Mouse (Mus musculus): ENCODE results near the gene Fbxw11. TPM values are rescaled to one million over a fixed set of nuclear protein-coding genes. Genes with fewer than 3 reads are reported as not detected.
"Not testable (repeated sequence)": the region's sequence is repeated elsewhere in the genome, so short reads cannot be mapped to it uniquely, and the experiment has no call there.

Fbxw11 gene
- polyA plus RNA-seq, 1 experiment from 2014 or later: 85.4 TPM

DNA sequence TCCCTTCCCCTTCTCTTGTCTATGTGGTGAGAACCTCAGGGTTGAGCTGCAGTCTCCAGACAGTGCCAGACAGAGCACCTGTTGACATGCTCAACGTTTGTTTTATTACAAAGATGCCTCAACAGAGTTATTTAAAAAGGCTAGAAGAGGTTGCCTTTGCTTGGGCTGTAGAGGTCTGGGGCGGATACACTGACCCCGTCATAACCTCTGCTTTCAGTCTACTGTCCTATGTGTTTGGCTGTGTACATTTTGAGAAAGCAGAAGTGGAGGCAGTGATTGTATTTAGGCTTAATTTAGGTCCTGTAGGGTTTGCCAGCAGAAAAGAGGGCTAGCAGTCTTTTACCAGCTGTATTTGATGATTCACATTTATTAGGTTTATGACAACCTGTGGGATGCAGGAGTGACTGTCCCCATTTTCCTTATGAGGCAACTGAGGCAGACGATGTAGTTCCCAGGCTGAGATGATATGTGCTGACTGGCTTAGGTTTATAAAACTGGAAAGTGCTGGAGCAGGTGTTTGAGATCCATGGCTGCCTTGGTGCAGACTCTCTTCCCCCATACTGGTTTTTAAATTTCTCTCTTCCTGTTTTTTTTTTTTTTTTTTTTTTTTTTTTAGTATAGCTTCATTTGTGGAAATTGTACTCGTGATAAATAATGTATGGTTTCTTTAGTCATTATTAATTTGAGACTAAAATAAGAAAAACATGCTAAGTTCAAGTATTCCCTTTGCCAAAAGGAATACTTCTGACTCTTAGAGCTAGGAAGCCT, 40.0 kb downstream of the Fbxw11 start:
- H3K4me1 ChIP-seq: peaks cover 44% of the 10 kb centered on the region
- H3K27me3 ChIP-seq: no peaks in the 10 kb centered on the region
- no peak overlapping the region for H3K4me2 ChIP-seq (replicated peaks)
- no peak overlapping the region for H3K9ac ChIP-seq
- WGBS: 85% methylated on average over 5 of the region's 5 CpGs
- no peak for ATAC-seq (ENCODE audit: low FRiP score, low read depth)
- no peak overlapping the region for H3K27ac ChIP-seq
- H3K9me3 ChIP-seq: no peaks in the 10 kb centered on the region
- H3K4me3 ChIP-seq: no peak overlapping the region
- H3K36me3 ChIP-seq: no peaks in the 10 kb centered on the region

- Histone ChIP-seq H3K9ac (no peak overlapping the region), H3K4me3 (no peak overlapping the region), H3K36me3 (no peaks in the 10 kb centered on the region), H3K27ac (no peak overlapping the region), H3K9me3 (no peaks in the 10 kb centered on the region), H3K4me2 (replicated peaks) (no peak overlapping the region), H3K4me1 (peaks cover 39% of the 10 kb centered on the region), H3K27me3 (no peaks in the 10 kb centered on the region)
- 67% methylated on average over 3 of the region's 3 CpGs for WGBS
- no peak for ATAC-seq (ENCODE audit: low FRiP score, low read depth)
Observed at GRCm38 (mm10) chr11:32684690-32685254, 42.2 kb downstream of the Fbxw11 start.

DNA sequence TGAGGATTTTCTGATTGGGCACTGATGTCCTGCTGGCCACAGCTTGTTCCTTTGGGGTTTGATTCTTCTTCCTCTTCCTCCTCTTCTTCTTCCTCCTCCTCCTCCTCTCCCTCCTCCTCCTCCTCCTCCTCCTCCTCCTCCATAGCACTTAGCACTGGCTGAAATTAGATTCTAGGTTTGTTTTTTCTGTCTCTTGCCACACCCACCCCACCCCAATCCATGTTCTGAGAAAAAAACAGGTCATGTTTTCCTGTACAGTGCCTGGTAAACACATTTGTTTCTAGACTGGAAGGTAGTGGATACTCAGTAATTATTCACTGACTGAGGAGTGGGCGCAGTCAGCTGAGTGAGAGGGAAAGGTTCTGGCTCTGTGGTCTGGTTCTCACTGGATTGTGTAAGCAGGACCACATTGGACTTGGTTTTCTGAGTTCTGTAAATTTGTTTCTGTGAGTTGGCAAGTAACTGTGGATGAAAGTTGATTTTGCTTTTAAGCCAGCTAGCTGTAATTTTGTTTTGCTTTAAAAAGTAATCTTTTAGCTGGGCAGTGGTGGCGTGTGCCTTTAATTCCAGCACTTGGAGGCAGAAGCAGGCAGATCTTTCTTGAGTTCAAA, 45.8 kb downstream of the Fbxw11 start:
- H3K4me3 ChIP-seq: no peak overlapping the region
- no peaks in the 10 kb centered on the region for H3K27me3 ChIP-seq
- H3K9me3 ChIP-seq: no peaks in the 10 kb centered on the region
- no peak overlapping the region for H3K4me2 ChIP-seq (replicated peaks)
- no peak overlapping the region for H3K9ac ChIP-seq
- ATAC-seq (ENCODE audit: low FRiP score, low read depth): no peak
- WGBS: 94% methylated on average over 2 of the region's 2 CpGs
- no peaks in the 10 kb centered on the region for H3K36me3 ChIP-seq
- peaks cover 22% of the 10 kb centered on the region for H3K4me1 ChIP-seq
- no peak overlapping the region for H3K27ac ChIP-seq

GRCm38 (mm10) chr11:32689510-32689909, 47.0 kb downstream of the Fbxw11 start:
- WGBS: 90% methylated on average over 1 of the region's 1 CpGs
- H3K27me3 ChIP-seq: no peaks in the 10 kb centered on the region

DNA sequence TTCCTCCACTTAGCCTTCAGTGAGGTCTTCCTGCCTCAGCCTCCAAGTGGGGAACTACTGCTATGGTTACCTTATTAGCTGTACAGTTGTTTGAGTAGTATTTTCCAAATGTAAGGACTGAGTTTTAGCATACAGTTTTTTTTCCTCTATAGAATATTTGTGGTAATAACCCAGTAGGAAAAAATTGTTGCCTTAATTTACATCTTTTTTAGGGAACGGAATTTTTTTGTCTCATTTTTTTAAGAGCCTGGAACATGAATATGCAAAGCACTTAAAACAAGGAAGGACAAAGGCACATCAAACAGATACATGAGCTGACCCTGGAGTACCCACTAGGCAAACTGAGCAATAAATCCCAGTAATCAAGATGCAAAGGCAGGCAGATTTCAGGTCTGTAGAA, 50.3 kb downstream of the Fbxw11 start:
- Histone ChIP-seq H3K27me3 (no peaks in the 10 kb centered on the region), H3K4me2 (replicated peaks) (no peak overlapping the region), H3K9ac (no peak overlapping the region), H3K9me3 (no peaks in the 10 kb centered on the region), H3K4me3 (no peak overlapping the region), H3K4me1 (peaks cover 36% of the 10 kb centered on the region), H3K36me3 (no peaks in the 10 kb centered on the region), H3K27ac (no peak overlapping the region)
- 88% methylated on average over 1 of the region's 1 CpGs for WGBS
- ATAC-seq (ENCODE audit: low FRiP score, low read depth): no peak

More at GRCm38 (mm10) chr11:32689510-32689909, 47.0 kb downstream of the Fbxw11 start:
- no peak overlapping the region for H3K27ac ChIP-seq
- no peaks in the 10 kb centered on the region for H3K9me3 ChIP-seq
- ATAC-seq (ENCODE audit: low FRiP score, low read depth): no peak
- no peaks in the 10 kb centered on the region for H3K36me3 ChIP-seq
- H3K4me3 ChIP-seq: no peak overlapping the region
- no peak overlapping the region for H3K4me2 ChIP-seq (replicated peaks)
- H3K9ac ChIP-seq: no peak overlapping the region
- peaks cover 21% of the 10 kb centered on the region for H3K4me1 ChIP-seq

GRCm38 (mm10) chr11:32693431-32694141, 51.1 kb downstream of the Fbxw11 start:
- ATAC-seq (ENCODE audit: low FRiP score, low read depth): peak; percentile 75
- no peaks in the 10 kb centered on the region for H3K9me3 ChIP-seq

GRCm38 (mm10) chr11:32694322-32695003, 51.9 kb downstream of the Fbxw11 start:
- Histone ChIP-seq H3K4me1 (peaks cover 42% of the 10 kb centered on the region), H3K27ac (peak overlapping the region; percentile 70; the same call in 1 of the 2 replicates)
- peak; percentile 39; the same call in 1 of the 2 replicates for ATAC-seq (ENCODE audit: low FRiP score, low read depth)
- not testable (repeated sequence) for H3K36me3 ChIP-seq; H3K9ac ChIP-seq; H3K4me2 ChIP-seq (replicated peaks); H3K9me3 ChIP-seq; H3K27me3 ChIP-seq; H3K4me3 ChIP-seq
- WGBS: 43% methylated on average over 9 of the region's 9 CpGs

More at GRCm38 (mm10) chr11:32693431-32694141, 51.1 kb downstream of the Fbxw11 start:
- H3K4me1 ChIP-seq: peaks cover 41% of the 10 kb centered on the region
- H3K4me3 ChIP-seq: no peak overlapping the region
- H3K27me3 ChIP-seq: no peaks in the 10 kb centered on the region
- 34% methylated on average over 7 of the region's 7 CpGs for WGBS
- H3K9ac ChIP-seq: no peak overlapping the region
- H3K36me3 ChIP-seq: no peaks in the 10 kb centered on the region
- no peak overlapping the region for H3K27ac ChIP-seq
- H3K4me2 ChIP-seq (replicated peaks): no peak overlapping the region

DNA sequence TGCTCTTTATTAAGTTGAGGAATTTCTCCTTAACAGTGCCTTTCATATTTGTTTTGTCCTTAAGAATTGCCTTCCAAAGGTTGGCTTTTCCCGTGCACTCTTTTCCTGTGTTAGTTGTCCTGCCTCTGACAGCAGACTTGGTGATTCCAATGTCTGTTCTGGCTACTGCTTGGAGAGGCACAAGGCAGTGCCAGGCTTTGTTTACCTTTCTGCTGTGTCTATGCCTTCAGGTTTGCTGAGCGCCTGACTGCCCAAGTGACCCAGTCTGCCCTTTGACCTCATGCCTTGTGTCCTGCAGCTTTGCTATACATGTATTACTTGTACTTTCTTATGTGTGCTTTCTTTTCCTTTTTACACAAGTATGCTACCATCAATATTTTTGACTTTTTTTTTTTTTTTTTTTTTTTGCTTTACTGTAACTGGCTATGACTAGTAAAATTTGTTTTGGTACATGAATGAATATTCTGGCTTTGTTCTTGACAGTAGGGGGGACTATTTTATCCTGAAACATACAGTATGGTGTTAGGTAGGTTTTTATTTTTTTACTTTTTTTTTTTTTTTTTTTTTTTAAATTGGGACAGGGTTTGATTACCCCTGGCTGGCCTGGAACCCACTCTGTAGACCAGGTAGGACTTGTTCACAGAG, 54.0 kb downstream of the Fbxw11 start:
- H3K9me3 ChIP-seq: no peaks in the 10 kb centered on the region
- H3K4me1 ChIP-seq: peaks cover 50% of the 10 kb centered on the region
- H3K4me3 ChIP-seq: no peak overlapping the region
- H3K27me3 ChIP-seq: no peaks in the 10 kb centered on the region
- no peak overlapping the region for H3K27ac ChIP-seq
- no peak overlapping the region for H3K4me2 ChIP-seq (replicated peaks)
- 55% methylated on average over 2 of the region's 2 CpGs for WGBS
- no peak overlapping the region for H3K9ac ChIP-seq
- no peaks in the 10 kb centered on the region for H3K36me3 ChIP-seq
- no peak for ATAC-seq (ENCODE audit: low FRiP score, low read depth)

- 69% methylated on average over 3 of the region's 3 CpGs for WGBS
- H3K9me3 ChIP-seq: no peaks in the 10 kb centered on the region
Observed at GRCm38 (mm10) chr11:32697695-32698094, 55.2 kb downstream of the Fbxw11 start.

GRCm38 (mm10) chr11:32699913-32700493, 57.5 kb downstream of the Fbxw11 start:
- no peaks in the 10 kb centered on the region for H3K9me3 ChIP-seq
- 80% methylated on average over 3 of the region's 3 CpGs for WGBS
- H3K9ac ChIP-seq: no peak overlapping the region
- ATAC-seq (ENCODE audit: low FRiP score, low read depth): no peak
- no peaks in the 10 kb centered on the region for H3K27me3 ChIP-seq
- no peaks in the 10 kb centered on the region for H3K36me3 ChIP-seq
- H3K4me2 ChIP-seq (replicated peaks): no peak overlapping the region
- no peak overlapping the region for H3K27ac ChIP-seq
- H3K4me1 ChIP-seq: peaks cover 46% of the 10 kb centered on the region
- no peak overlapping the region for H3K4me3 ChIP-seq

More at GRCm38 (mm10) chr11:32697695-32698094, 55.2 kb downstream of the Fbxw11 start:
- no peak overlapping the region for H3K4me3 ChIP-seq
- H3K27ac ChIP-seq: no peak overlapping the region
- ATAC-seq (ENCODE audit: low FRiP score, low read depth): no peak
- H3K36me3 ChIP-seq: no peaks in the 10 kb centered on the region
- H3K27me3 ChIP-seq: no peaks in the 10 kb centered on the region
- no peak overlapping the region for H3K9ac ChIP-seq
- no peak overlapping the region for H3K4me2 ChIP-seq (replicated peaks)
- peaks cover 57% of the 10 kb centered on the region for H3K4me1 ChIP-seq

GRCm38 (mm10) chr11:32701566-32701965, 59.0 kb downstream of the Fbxw11 start:
- no peaks in the 10 kb centered on the region for H3K9me3 ChIP-seq
- ATAC-seq (ENCODE audit: low FRiP score, low read depth): no peak
- WGBS: 52% methylated on average over 3 of the region's 3 CpGs

More at GRCm38 (mm10) chr11:32701566-32701965, 59.0 kb downstream of the Fbxw11 start:
- Histone ChIP-seq H3K4me3 (no peak overlapping the region), H3K4me1 (peaks cover 31% of the 10 kb centered on the region), H3K9ac (no peak overlapping the region), H3K36me3 (no peaks in the 10 kb centered on the region), H3K27me3 (no peaks in the 10 kb centered on the region), H3K27ac (no peak overlapping the region), H3K4me2 (replicated peaks) (no peak overlapping the region)
